Mouse (Mus musculus) CH12.LX (cell line): ENCODE data around the gene 4930503B20Rik. TPM values are rescaled to one million over a fixed set of nuclear protein-coding genes. Genes with fewer than 3 reads are reported as not detected.

ENCODE experiments used
- DNase-seq: peaks from one replicate; pipeline ENCODE4 v3.0.0-alpha.2; 2013; ENCODE audit errors: extremely low read depth
- H3K27ac ChIP-seq: 2 replicates; pipeline ENCODE4 v1.5.1; 2012; ENCODE audit warnings: low read depth, mild to moderate bottlenecking, control low read depth, moderate library complexity; ENCODE audit not compliant: insufficient read depth
- H3K27me3 ChIP-seq: replicated peaks from 2 replicates; pipeline ENCODE3; 2012; ENCODE audit warnings: inconsistent platforms
- H3K36me3 ChIP-seq, 2 experiments: replicated peaks in 1 of 2; 2 replicates each; pipeline versions ENCODE3 to v1.6.1; 2012; ENCODE audit warnings: inconsistent platforms in 1 of 2, low read length in 1 of 2, mild to moderate bottlenecking in 1 of 2, mixed read lengths in 1 of 2, moderate library complexity in 1 of 2; ENCODE audit not compliant: control insufficient read depth in 1 of 2, insufficient read depth in 1 of 2
- H3K4me1 ChIP-seq, 2 experiments: 2 replicates each; pipeline ENCODE4 v1.6.1; 2012; ENCODE audit warnings: inconsistent platforms in 1 of 2, moderate library complexity in 1 of 2; ENCODE audit not compliant: insufficient read depth in 2 of 2, control insufficient read depth in 1 of 2
- H3K4me2 ChIP-seq: 2 replicates; pipeline ENCODE4 v1.6.1; 2012; ENCODE audit warnings: low read depth, mild to moderate bottlenecking, control low read depth; ENCODE audit not compliant: poor library complexity, insufficient read depth, severe bottlenecking
- H3K4me3 ChIP-seq, 3 experiments: fragments of 150-350 bp in 1 of 3; sonication (generic) in 1 of 3; replicated peaks in 1 of 3; 2 replicates each; pipeline versions ENCODE3 to v1.5.1; 2011 to 2012; ENCODE audit warnings: low read depth in 2 of 3, low read length in 2 of 3, mild to moderate bottlenecking in 2 of 3, moderate library complexity in 2 of 3, control low read depth in 1 of 3, improper control_type of control experiment in 1 of 3, inconsistent platforms in 1 of 3, mixed read lengths in 1 of 3; ENCODE audit not compliant: poor library complexity in 1 of 3
- H3K79me2 ChIP-seq: replicated peaks from 2 replicates; pipeline ENCODE4 v1.6.1; 2012; ENCODE audit warnings: mild to moderate bottlenecking, moderate library complexity; ENCODE audit not compliant: control insufficient read depth, poor library complexity, insufficient read depth, severe bottlenecking; ENCODE audit errors: extremely low read depth
- H3K9ac ChIP-seq: 2 replicates; pipeline ENCODE4 v1.6.1; 2012; ENCODE audit warnings: low read depth, mild to moderate bottlenecking, control low read depth, moderate library complexity; ENCODE audit not compliant: insufficient read depth
- H3K9me3 ChIP-seq: replicated peaks from 2 replicates; pipeline ENCODE3; 2012; ENCODE audit warnings: low read length, inconsistent platforms, mixed read lengths
- CHD1 ChIP-seq: IDR thresholded peaks from 2 replicates; pipeline ENCODE4 v1.6.1; 2012; ENCODE audit warnings: low read depth, low read length, improper control_type of control experiment, inconsistent platforms
- CHD2 ChIP-seq: IDR thresholded peaks from 2 replicates; pipeline ENCODE4 v1.6.1; 2011; ENCODE audit warnings: low read length, improper control_type of control experiment
- E2F4 ChIP-seq: IDR thresholded peaks from 2 replicates; pipeline ENCODE4 v1.6.1; 2011; ENCODE audit warnings: low read depth, low read length, improper control_type of control experiment; ENCODE audit not compliant: insufficient replicate concordance
- ELF1 ChIP-seq: IDR thresholded peaks from 2 replicates; pipeline ENCODE4 v1.6.1; 2014; ENCODE audit warnings: low read depth, mild to moderate bottlenecking, inconsistent platforms, low read length, improper control_type of control experiment
- GABPA ChIP-seq: IDR thresholded peaks from 2 replicates; pipeline ENCODE4 v1.6.1; 2012; ENCODE audit warnings: low read depth, low read length, improper control_type of control experiment, inconsistent platforms; ENCODE audit not compliant: insufficient replicate concordance
- HCFC1 ChIP-seq: IDR thresholded peaks from 2 replicates; pipeline ENCODE4 v1.6.1; 2012; ENCODE audit warnings: low read depth, mild to moderate bottlenecking, inconsistent platforms, low read length, improper control_type of control experiment
- JUN ChIP-seq: IDR thresholded peaks from 2 replicates; pipeline ENCODE4 v1.6.1; 2011; ENCODE audit warnings: low read depth, mild to moderate bottlenecking, low read length, improper control_type of control experiment, moderate library complexity; ENCODE audit not compliant: insufficient read depth
- MAX ChIP-seq: IDR thresholded peaks from 2 replicates; pipeline ENCODE4 v1.6.1; 2011; ENCODE audit warnings: low read length, improper control_type of control experiment
- NELFE ChIP-seq: IDR thresholded peaks from 2 replicates; pipeline ENCODE4 v1.6.1; 2011; ENCODE audit warnings: low read depth, low read length, improper control_type of control experiment
- POLR2AphosphoS2 ChIP-seq: IDR thresholded peaks from 2 replicates; pipeline ENCODE4 v1.6.1; 2011; ENCODE audit warnings: low read depth, low read length, improper control_type of control experiment
- RCOR1 ChIP-seq: conservative IDR thresholded peaks from 2 replicates; pipeline ENCODE4 v1.6.1; 2012; ENCODE audit warnings: low read depth, mild to moderate bottlenecking, inconsistent platforms, low read length, improper control_type of control experiment
- SIN3A ChIP-seq: IDR thresholded peaks from 2 replicates; pipeline ENCODE4 v1.6.1; 2012; ENCODE audit warnings: low read length, improper control_type of control experiment, inconsistent platforms
- TBP ChIP-seq: conservative IDR thresholded peaks from 2 replicates; pipeline ENCODE4 v1.6.1; 2011; ENCODE audit warnings: low read depth, low read length, improper control_type of control experiment
- USF2 ChIP-seq: conservative IDR thresholded peaks from 2 replicates; pipeline ENCODE4 v1.6.1; 2011; ENCODE audit warnings: low read depth, low read length, improper control_type of control experiment
- ZC3H11A ChIP-seq: IDR thresholded peaks from 2 replicates; pipeline ENCODE4 v1.6.1; 2012; ENCODE audit warnings: low read depth, mild to moderate bottlenecking, inconsistent platforms, low read length, improper control_type of control experiment
- ZKSCAN1 ChIP-seq: IDR thresholded peaks from 2 replicates; pipeline ENCODE4 v1.6.1; 2012; ENCODE audit warnings: low read depth, inconsistent platforms, low read length, improper control_type of control experiment, borderline replicate concordance
- ZMIZ1 ChIP-seq: IDR thresholded peaks from 2 replicates; pipeline ENCODE4 v1.6.1; 2012; ENCODE audit warnings: low read depth, mild to moderate bottlenecking, inconsistent platforms, low read length, improper control_type of control experiment
- ZNF384 ChIP-seq: IDR thresholded peaks from 2 replicates; pipeline ENCODE4 v1.6.1; 2012; ENCODE audit warnings: low read depth, low read length, improper control_type of control experiment, inconsistent platforms
- dilution Hi-C: fragments of 300-500 bp; cut with MboI; formaldehyde crosslinking; loops from 2 replicates; pipeline ENCODE4 v1.14.3; 2020; ENCODE audit warnings: low sequenced_read_pairs; ENCODE audit not compliant: extremely low pct_unique_long_range_greater_than_20kb, extremely low pct_ligation_motif_present
- in situ Hi-C: fragments of 300-500 bp; cut with MboI; formaldehyde crosslinking; loops from 3 replicates; pipeline ENCODE4 v1.14.3; 2019; ENCODE audit warnings: low sequenced_read_pairs, low pct_ligation_motif_present, low pct_unique_long_range_greater_than_20kb, mixed read lengths
- polyA plus RNA-seq: library from polyadenylated mRNA; unstranded; fragments of >175 nt; gene quantifications from 2 replicates; pipeline ENCODE4 v1.2.1, GENCODE M21; 2012; ENCODE audit warnings: low read depth; ENCODE audit not compliant: insufficient read length
- total RNA-seq, 2 experiments: library from RNA; depleted of rRNA; stranded (reverse); fragments of 300-350 nt in 1 of 2; fragments of >200 nt in 1 of 2; gene quantifications; 2 replicates each; pipeline ENCODE4 v1.2.3; 2012 to 2014

The 4930503B20Rik gene
- total and polyA plus RNA-seq, 3 experiments = not detected

GRCm38 (mm10) chr3:146620555-146621249, 30.4 kb downstream of the 4930503B20Rik start:
- in situ Hi-C loops (no loop called here), dilution Hi-C loops (no loop called here)
- Histone ChIP-seq H3K27ac (no peak overlapping the region), H3K9me3 (no peaks in the 10 kb centered on the region), H3K36me3 (no peaks in the 10 kb centered on the region), H3K9ac (no peak overlapping the region), H3K79me2 (no peaks in the 10 kb centered on the region), H3K4me3 (no peak overlapping the region), H3K4me2 (no peak overlapping the region), H3K4me1 (peaks cover 3 to 8% of the 10 kb centered on the region in 2 experiments; a peak in 3 of 4 replicates), H3K27me3 (no peaks in the 10 kb centered on the region)
- no peak for TF ChIP-seq ZC3H11A
- DNase-seq = no peak

- Histone ChIP-seq H3K4me3 (no peak overlapping the region), H3K27me3 (no peaks in the 10 kb centered on the region), H3K36me3 (no peaks in the 10 kb centered on the region), H3K4me1 (peaks cover 3 to 8% of the 10 kb centered on the region in 2 experiments; a peak in 3 of 4 replicates), H3K9me3 (no peaks in the 10 kb centered on the region), H3K27ac (no peak overlapping the region), H3K79me2 (no peaks in the 10 kb centered on the region), H3K9ac (no peak overlapping the region), H3K4me2 (no peak overlapping the region)
- dilution Hi-C loops = no loop called here
- in situ Hi-C loops = no loop called here
- TF ChIP-seq CHD2 (no peak), TBP (no peak), USF2 (no peak), HCFC1 (no peak), MAX (no peak), ZNF384 (no peak), ELF1 (no peak), E2F4 (no peak), CHD1 (no peak), ZMIZ1 (no peak), ZKSCAN1 (no peak), SIN3A (no peak), NELFE (no peak), RCOR1 (no peak), JUN (no peak), POLR2AphosphoS2 (no peak), GABPA (no peak)
- no peak for DNase-seq
Measured at GRCm38 (mm10) chr3:146620101-146620500, 31.0 kb downstream of the 4930503B20Rik start.
